Mouse (Mus musculus): ENCODE measurements at regions not wholly inside any gene's neighbourhood (a gene's known extent, or its start where the extent isn't known, plus 50 kb on each side); places are given as distances from the start of the nearest gene placed in this dataset.

DNA sequence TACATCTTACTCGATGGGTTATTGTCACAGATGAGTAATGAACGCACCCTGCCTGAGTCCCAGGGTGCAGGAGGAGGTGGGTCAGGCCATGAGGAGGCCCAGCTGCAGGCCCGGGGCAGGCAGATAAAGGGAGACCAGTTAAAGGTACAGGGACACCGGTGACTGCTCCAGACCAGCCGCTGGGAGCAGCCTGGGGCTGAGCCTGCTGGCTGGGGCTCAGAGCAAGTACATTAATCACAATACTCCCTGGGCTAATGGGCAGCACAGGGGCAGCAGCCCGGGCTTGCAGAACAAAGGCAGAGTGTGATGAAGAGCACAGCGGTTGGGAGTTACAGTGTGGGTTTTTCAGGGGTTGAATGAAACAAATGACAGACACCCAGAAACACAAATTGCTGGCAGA lies 154.4 kb upstream of the Rnf219 start:
- no peak for DNase-seq (ENCODE audit: low read depth)

DNA sequence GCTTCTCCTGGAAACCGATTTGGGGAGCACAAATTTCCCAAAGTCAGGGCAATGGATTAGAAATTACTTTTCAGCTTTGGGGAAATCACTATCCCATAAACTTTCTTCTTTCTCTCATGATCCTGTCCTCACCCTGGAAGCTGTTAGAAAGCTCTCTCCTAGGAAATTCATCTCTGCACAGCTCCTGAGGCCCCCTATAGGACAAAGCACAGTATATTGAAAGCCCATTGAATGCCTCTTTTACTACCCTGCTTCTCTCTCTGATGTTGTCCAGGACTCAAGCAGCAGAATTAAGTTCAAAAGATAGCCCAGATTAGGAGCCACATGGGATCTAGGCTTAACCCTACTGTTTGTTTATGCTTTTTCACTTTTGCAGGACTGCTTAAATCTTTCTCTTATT lies 139.3 kb upstream of the Rnf219 start:
- DNase-seq (ENCODE audit: low read depth), result no peak

DNA sequence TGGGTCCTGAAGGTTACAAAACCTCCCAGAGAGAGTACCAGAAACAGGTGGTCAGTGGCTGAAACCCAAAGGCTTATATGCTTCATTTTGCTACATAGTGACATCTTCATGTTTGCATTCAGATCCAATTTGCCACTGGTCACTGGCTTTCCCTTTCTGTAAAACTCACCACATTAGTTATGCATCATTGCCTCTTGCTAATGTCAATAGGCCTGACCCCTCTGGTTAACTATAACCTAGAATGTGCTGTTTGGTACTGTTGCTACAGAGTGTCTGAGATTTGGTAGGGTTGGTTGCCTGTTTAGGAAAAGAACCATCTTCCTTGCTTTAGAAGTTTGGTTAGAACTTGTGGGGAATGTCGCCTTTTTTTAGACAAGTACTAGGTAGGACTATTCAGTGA lies 136.3 kb upstream of the Rnf219 start:
- DNase-seq (ENCODE audit: low read depth), result no peak

DNA sequence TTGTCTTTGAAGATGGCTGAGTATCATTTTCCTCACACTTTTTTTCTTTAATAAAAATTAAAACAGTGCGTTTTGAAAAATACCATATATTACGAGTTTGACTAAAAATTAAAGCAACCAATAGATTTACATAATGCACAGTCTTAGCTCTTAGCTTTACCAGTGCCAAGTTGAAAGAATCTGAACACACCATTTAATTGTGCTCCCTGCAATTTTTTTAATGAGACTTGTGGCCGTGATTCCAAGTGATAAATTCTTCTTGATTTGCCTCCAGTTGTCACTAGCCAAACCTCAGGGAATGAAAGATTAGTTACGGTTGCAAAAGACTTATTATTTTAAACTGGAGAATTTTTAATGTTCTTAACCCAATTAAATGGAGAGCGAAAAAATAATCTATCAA lies 127.5 kb upstream of the Rnf219 start:
- DNase-seq (ENCODE audit: low read depth), result no peak

DNA sequence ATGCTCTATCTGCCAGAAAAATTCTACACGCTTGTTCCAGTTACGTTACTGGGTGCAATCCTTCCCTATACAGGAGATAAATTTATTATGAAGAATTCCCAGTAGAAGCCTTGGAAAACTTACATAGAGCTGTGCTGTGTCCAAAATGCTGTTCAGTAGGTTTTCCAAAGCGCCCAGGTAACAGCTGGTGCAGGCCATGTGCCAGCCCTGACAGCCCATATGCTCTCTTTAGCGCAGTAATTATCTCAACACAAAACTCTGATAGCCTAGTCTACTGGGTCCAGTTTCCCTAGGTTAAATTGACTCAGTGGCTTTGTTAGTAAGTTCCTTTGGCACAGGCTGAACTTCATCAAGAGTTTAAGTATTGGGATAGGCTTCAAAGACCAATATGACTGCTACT lies 122.2 kb upstream of the Rnf219 start:
- DNase-seq (ENCODE audit: low read depth), result no peak

GRCm38 (mm10) chr14:104642783-104643182 lies 120.3 kb upstream of the Rnf219 start:
- no peak for DNase-seq (ENCODE audit: low read depth)

- DNase-seq (ENCODE audit: low read depth), result no peak
Measured at GRCm38 (mm10) chr14:104639300-104639699, 116.9 kb upstream of the Rnf219 start.

DNA sequence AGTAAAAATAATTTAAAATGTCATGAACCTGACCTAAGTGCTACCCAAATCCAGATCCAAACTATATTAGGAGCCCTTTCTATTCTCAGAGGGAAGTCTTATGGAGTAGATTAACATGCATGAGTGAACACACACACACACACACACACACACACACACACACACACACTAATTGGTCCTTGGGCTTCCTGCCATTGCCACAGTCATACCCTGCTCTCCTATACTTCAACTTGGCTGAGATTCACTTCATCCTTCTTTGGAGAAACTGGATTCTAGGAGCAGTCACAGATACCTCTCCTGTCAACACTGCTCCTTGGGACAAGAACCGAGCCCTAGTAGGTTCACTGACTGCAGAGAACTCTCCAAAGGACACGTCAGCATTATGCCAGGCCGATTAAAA lies 89.0 kb upstream of the Rnf219 start:
- no peak for DNase-seq (ENCODE audit: low read depth)

DNA sequence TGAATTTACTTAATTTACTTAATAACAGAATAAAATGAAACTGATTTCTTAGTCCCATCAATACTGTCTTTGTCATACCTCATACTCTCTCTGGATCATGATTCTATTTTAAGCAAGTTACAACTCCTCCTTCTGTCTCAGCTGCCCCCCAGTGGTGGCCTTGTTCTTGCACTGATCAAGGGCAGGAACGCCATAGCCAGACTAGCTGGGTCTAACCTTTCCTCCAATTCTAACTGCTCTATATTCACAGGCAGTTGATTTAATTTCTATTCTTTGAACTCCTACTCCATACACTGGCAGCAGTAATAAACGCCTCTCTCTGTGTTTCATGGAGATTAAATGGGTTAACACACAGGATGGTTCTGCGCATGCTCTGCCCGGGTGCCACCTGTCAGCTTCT lies 87.9 kb upstream of the Rnf219 start:
- no peak for DNase-seq (ENCODE audit: low read depth)

DNA sequence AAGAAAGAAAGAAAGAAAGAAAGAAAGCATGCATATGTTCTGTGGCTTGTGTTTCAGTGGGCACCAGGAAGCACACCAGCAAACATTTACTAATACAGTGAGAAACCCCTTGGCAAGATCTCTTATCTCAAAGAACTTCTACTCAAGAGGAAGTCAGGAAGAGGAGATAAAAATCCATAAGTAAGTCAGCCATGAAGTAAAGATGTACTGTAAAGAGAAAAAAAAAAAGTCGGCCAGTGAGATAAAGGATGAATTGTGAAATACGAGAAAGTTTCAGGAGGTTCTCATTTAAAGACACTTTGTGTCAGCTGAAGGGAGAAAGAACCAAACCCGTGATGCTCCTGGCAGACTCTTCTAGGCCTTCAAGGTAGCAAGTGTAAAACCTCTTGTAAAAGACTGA lies 72.4 kb upstream of the Rnf219 start:
- DNase-seq (ENCODE audit: low read depth), result no peak

Measured in c-Kit-positive CD71-positive TER-119-negative erythroid progenitor cells, embryonic 14.5 days (primary cell).